In genomic region chr4:43720491-43721228, GRCm38 (mm10) we compare ENCODE assay signal across 16 mouse cellular contexts. TPM values are rescaled to one million over a fixed set of nuclear protein-coding genes. Genes with fewer than 3 reads are reported as not detected.
A peak's percentile ranks its signal among the peaks of the same experiment; 100 is the strongest.
DNase-seq lines count a peak whose midpoint lies in the region; ATAC-seq lines count a peak whose summit lies in the region.
"Had no signal": no experiment of that assay in that cellular context is flagged by ENCODE, and none has a peak within 500 bp of the region (broad histone marks: within the 10 kb centered on the region; RNA-seq: fewer than 3 reads in every experiment).

No protein-coding gene starts in this region.

- 76% methylated on average over 15 of the region's 16 CpGs for WGBS in hindbrain, embryonic 11.5 days
- 57% methylated on average over 12 of the region's 16 CpGs for WGBS in hindbrain, embryonic 16.5 days
- WGBS in neural tube, embryonic 12.5 days = 57% methylated on average over 15 of the region's 16 CpGs
- 34% methylated on average over 14 of the region's 16 CpGs for WGBS in neural tube, embryonic 15.5 days

- peak; percentile 44 to 50 for DNase-seq in cerebellum, postnatal 10 days
- DNase-seq in cerebellum, adult 9-11 months = no peak
- DNase-seq in hindbrain, embryonic 11.5 days (ENCODE audit: low spot score) = peak; percentile 10
- DNase-seq in retina, postnatal 1 day = peak; percentile 71
- no peak for DNase-seq in adrenal gland, adult 18-20 months (ENCODE audit: low spot score in 2 of 2)
- DNase-seq: adrenal gland, adult 2 months; cerebellum, adult 18-20 months; kidney, postnatal 14 days had no signal

- no peaks in the 10 kb centered on the region for H3K4me1 ChIP-seq in hindbrain, embryonic 11.5 days (replicated peaks; ENCODE audit: control insufficient read depth, insufficient read depth, low read length)
- H3K4me1 ChIP-seq in hindbrain, embryonic 16.5 days (ENCODE audit: control insufficient read depth, insufficient read depth, low read depth, low read length) = no peaks in the 10 kb centered on the region
- H3K4me1 ChIP-seq in neural tube, embryonic 12.5 days = no peaks in the 10 kb centered on the region
- no peaks in the 10 kb centered on the region for H3K4me1 ChIP-seq in neural tube, embryonic 15.5 days
- H3K4me1 ChIP-seq: liver, embryonic 15.5 days had no signal

- H3K27ac ChIP-seq in hindbrain, embryonic 11.5 days (ENCODE audit: low read depth, low read length) = no peak overlapping the region
- no peak overlapping the region for H3K27ac ChIP-seq in hindbrain, embryonic 16.5 days (ENCODE audit: low read depth, low read length)
- peak overlapping the region; percentile 15; the same call in 1 of the 2 replicates for H3K27ac ChIP-seq in neural tube, embryonic 12.5 days
- no peak overlapping the region for H3K27ac ChIP-seq in neural tube, embryonic 15.5 days (replicated peaks)
- H3K27ac ChIP-seq: liver, embryonic 15.5 days had no signal

- no peaks in the 10 kb centered on the region for H3K9me3 ChIP-seq in hindbrain, embryonic 11.5 days (ENCODE audit: control insufficient read depth, low read length)
- H3K9me3 ChIP-seq in hindbrain, embryonic 16.5 days (ENCODE audit: control insufficient read depth, low read length) = no peaks in the 10 kb centered on the region
- H3K9me3 ChIP-seq in neural tube, embryonic 12.5 days = no peaks in the 10 kb centered on the region
- no peaks in the 10 kb centered on the region for H3K9me3 ChIP-seq in neural tube, embryonic 15.5 days (replicated peaks)
- H3K9me3 ChIP-seq: liver, embryonic 15.5 days had no signal

- ATAC-seq in hindbrain, embryonic 11.5 days (ENCODE audit: low FRiP score) = no peak
- ATAC-seq in hindbrain, embryonic 16.5 days = no peak
- no peak for ATAC-seq in neural tube, embryonic 12.5 days (ENCODE audit: low FRiP score, low read depth)
- no peak for ATAC-seq in neural tube, embryonic 15.5 days (ENCODE audit: low FRiP score)

- H3K4me3 ChIP-seq in hindbrain, embryonic 11.5 days (ENCODE audit: low read depth, low read length) = no peak overlapping the region
- H3K4me3 ChIP-seq in hindbrain, embryonic 16.5 days (ENCODE audit: low read length) = no peak overlapping the region
- H3K4me3 ChIP-seq in neural tube, embryonic 12.5 days = no peak overlapping the region
- H3K4me3 ChIP-seq in neural tube, embryonic 15.5 days (replicated peaks) = no peak overlapping the region
- H3K4me3 ChIP-seq: liver, embryonic 15.5 days had no signal

- H3K9ac ChIP-seq in hindbrain, embryonic 11.5 days (ENCODE audit: low read depth, low read length) = no peak overlapping the region
- H3K9ac ChIP-seq in hindbrain, embryonic 16.5 days (ENCODE audit: low read depth, low read length) = no peak overlapping the region
- no peak overlapping the region for H3K9ac ChIP-seq in neural tube, embryonic 12.5 days
- no peak overlapping the region for H3K9ac ChIP-seq in neural tube, embryonic 15.5 days (replicated peaks)
- H3K9ac ChIP-seq: liver, embryonic 15.5 days had no signal

- H3K4me2 ChIP-seq in hindbrain, embryonic 11.5 days (replicated peaks; ENCODE audit: low read depth, low read length) = no peak overlapping the region
- H3K4me2 ChIP-seq in hindbrain, embryonic 16.5 days (ENCODE audit: low read length) = no peak overlapping the region
- 0 out of 2 replicates have a peak overlapping the region, but pooled peaks have one; percentile 16 for H3K4me2 ChIP-seq in neural tube, embryonic 12.5 days (replicated peaks)
- no peak overlapping the region for H3K4me2 ChIP-seq in neural tube, embryonic 15.5 days
- H3K4me2 ChIP-seq: liver, embryonic 15.5 days had no signal

- no peaks in the 10 kb centered on the region for H3K27me3 ChIP-seq in hindbrain, embryonic 11.5 days (ENCODE audit: control insufficient read depth, insufficient read depth, low read length)
- no peaks in the 10 kb centered on the region for H3K27me3 ChIP-seq in hindbrain, embryonic 16.5 days (replicated peaks; ENCODE audit: control insufficient read depth, insufficient read depth, low read length)
- H3K27me3 ChIP-seq in neural tube, embryonic 12.5 days (replicated peaks) = no peaks in the 10 kb centered on the region
- H3K27me3 ChIP-seq in neural tube, embryonic 15.5 days (replicated peaks) = 0 out of 2 replicates have a peak, but pooled peaks cover 3% of the 10 kb centered on the region
- H3K27me3 ChIP-seq: liver, embryonic 15.5 days had no signal

- no peaks in the 10 kb centered on the region for H3K36me3 ChIP-seq in hindbrain, embryonic 11.5 days (ENCODE audit: control insufficient read depth, insufficient read depth, low read length)
- H3K36me3 ChIP-seq in hindbrain, embryonic 16.5 days (ENCODE audit: control insufficient read depth, insufficient read depth, low read length) = no peaks in the 10 kb centered on the region
- H3K36me3 ChIP-seq in neural tube, embryonic 12.5 days = no peaks in the 10 kb centered on the region
- H3K36me3 ChIP-seq in neural tube, embryonic 15.5 days = no peaks in the 10 kb centered on the region
- H3K36me3 ChIP-seq: liver, embryonic 15.5 days had no signal

RNA-seq across cellular contexts. Expression of gene Hrct1, which starts 6.3 kb away (rescaled TPM):
- polyA plus RNA-seq in hindbrain, embryonic 11.5 days (2014; fragmentation: Nextera tagmentation; extraction: Ambion mirVana) = 0.17 and 0.19 TPM in 2 replicates
- 0.49 and 0.75 TPM in 2 replicates for polyA plus RNA-seq in hindbrain, embryonic 16.5 days (2015; fragmentation: Nextera tagmentation; extraction: Ambion mirVana)
- 0.22 TPM in 1 of 2 replicates, not detected in the other for polyA plus RNA-seq in neural tube, embryonic 12.5 days (2016; fragmentation: Nextera tagmentation; extraction: Ambion mirVana)
- 0.24 and 0.45 TPM in 2 replicates for polyA plus RNA-seq in neural tube, embryonic 15.5 days (2015; fragmentation: Nextera tagmentation; extraction: Ambion mirVana)
- 1 to 10 TPM; 2.4 to 6.4 TPM for total RNA-seq in adrenal gland, adult 18-20 months (2021)
- total RNA-seq: megakaryocyte-erythroid progenitor cell, adult 5-6 weeks; MEL had no signal

RNA-seq across cellular contexts. Expression of gene Spaar, which starts 9.2 kb away (rescaled TPM):
- 0.06 TPM in 1 of 2 replicates, not detected in the other for polyA plus RNA-seq in hindbrain, embryonic 11.5 days (2014; fragmentation: Nextera tagmentation; extraction: Ambion mirVana)
- polyA plus RNA-seq in hindbrain, embryonic 16.5 days (2015; fragmentation: Nextera tagmentation; extraction: Ambion mirVana) = 0.04 TPM in 1 of 2 replicates, not detected in the other
- not detected in 2 replicates for polyA plus RNA-seq in neural tube, embryonic 12.5 days (2016; fragmentation: Nextera tagmentation; extraction: Ambion mirVana)
- polyA plus RNA-seq in neural tube, embryonic 15.5 days (2015; fragmentation: Nextera tagmentation; extraction: Ambion mirVana) = 0.05 and 0.06 TPM in 2 replicates
- 1 to 10 TPM; 1.6 to 2.3 TPM for total RNA-seq in adrenal gland, adult 18-20 months (2021)
- total RNA-seq: megakaryocyte-erythroid progenitor cell, adult 5-6 weeks; MEL had no signal

RNA-seq across cellular contexts. Expression of gene Olfr71, which starts 10.6 kb away (rescaled TPM):
- polyA plus RNA-seq in hindbrain, embryonic 11.5 days (2014; fragmentation: Nextera tagmentation; extraction: Ambion mirVana) = not detected in 2 replicates
- polyA plus RNA-seq in hindbrain, embryonic 16.5 days (2015; fragmentation: Nextera tagmentation; extraction: Ambion mirVana) = 0.11 TPM in 1 of 2 replicates, not detected in the other
- polyA plus RNA-seq in neural tube, embryonic 12.5 days (2016; fragmentation: Nextera tagmentation; extraction: Ambion mirVana) = not detected in 2 replicates
- polyA plus RNA-seq in neural tube, embryonic 15.5 days (2015; fragmentation: Nextera tagmentation; extraction: Ambion mirVana) = not detected in 2 replicates
- not detected for total RNA-seq in adrenal gland, adult 18-20 months (2021)
- total RNA-seq: adrenal gland, adult 2 months; gastrocnemius, postnatal 4 days; left cerebral cortex, adult 8-10 months; megakaryocyte-erythroid progenitor cell, adult 5-6 weeks; MEL had no signal
- polyA plus RNA-seq: adrenal gland, adult 2 months; liver, embryonic 15.5 days had no signal

RNA-seq across cellular contexts. Expression of gene Olfr70, which starts 20.1 kb away (rescaled TPM):
- polyA plus RNA-seq in hindbrain, embryonic 11.5 days (2014; fragmentation: Nextera tagmentation; extraction: Ambion mirVana) = not detected in 2 replicates
- polyA plus RNA-seq in hindbrain, embryonic 16.5 days (2015; fragmentation: Nextera tagmentation; extraction: Ambion mirVana) = 0.06 TPM in 1 of 2 replicates, not detected in the other
- polyA plus RNA-seq in neural tube, embryonic 12.5 days (2016; fragmentation: Nextera tagmentation; extraction: Ambion mirVana) = not detected in 2 replicates
- polyA plus RNA-seq in neural tube, embryonic 15.5 days (2015; fragmentation: Nextera tagmentation; extraction: Ambion mirVana) = 0.08 TPM in 1 of 2 replicates, not detected in the other
- not detected for total RNA-seq in adrenal gland, adult 18-20 months (2021)
- total RNA-seq: adrenal gland, adult 2 months; gastrocnemius, postnatal 4 days; left cerebral cortex, adult 8-10 months; megakaryocyte-erythroid progenitor cell, adult 5-6 weeks; MEL had no signal
- polyA plus RNA-seq: adrenal gland, adult 2 months; liver, embryonic 15.5 days had no signal

RNA-seq across cellular contexts. Expression of gene Olfr159, which starts 50.1 kb away (rescaled TPM):
- polyA plus RNA-seq in hindbrain, embryonic 11.5 days (2014; fragmentation: Nextera tagmentation; extraction: Ambion mirVana) = not detected in 2 replicates
- not detected in 2 replicates for polyA plus RNA-seq in hindbrain, embryonic 16.5 days (2015; fragmentation: Nextera tagmentation; extraction: Ambion mirVana)
- not detected in 2 replicates for polyA plus RNA-seq in neural tube, embryonic 12.5 days (2016; fragmentation: Nextera tagmentation; extraction: Ambion mirVana)
- polyA plus RNA-seq in neural tube, embryonic 15.5 days (2015; fragmentation: Nextera tagmentation; extraction: Ambion mirVana) = not detected in 2 replicates
- not detected for total RNA-seq in adrenal gland, adult 18-20 months (2021)
- total RNA-seq: adrenal gland, adult 2 months; gastrocnemius, postnatal 4 days; megakaryocyte-erythroid progenitor cell, adult 5-6 weeks; MEL had no signal
- polyA plus RNA-seq: adrenal gland, adult 2 months; liver, embryonic 15.5 days had no signal

Comparison
In these comparisons a context has a peak if more than half of its experiments do, and no peak if none do; other contexts are left out.
1. DNase-seq: peak in cerebellum, postnatal 10 days (2 of 2), hindbrain, embryonic 11.5 days (single experiment) and retina, postnatal 1 day (single experiment); none in cerebellum, adult 9-11 months (single experiment) and adrenal gland, adult 18-20 months (0 of 2).